Mouse (Mus musculus): Measurements from ENCODE around the gene Tubgcp5. TPM values are rescaled to one million over a fixed set of nuclear protein-coding genes. Genes with fewer than 3 reads are reported as not detected.
A peak's percentile ranks its signal among the peaks of the same experiment; 100 is the strongest.
"Not testable (repeated sequence)": the region's sequence is repeated elsewhere in the genome, so short reads cannot be mapped to it uniquely, and the experiment has no call there.

Gene Tubgcp5
- polyA plus RNA-seq (2016; fragmentation: Nextera tagmentation; extraction: Ambion mirVana), result 42.8 and 45.2 TPM in 2 replicates

DNA sequence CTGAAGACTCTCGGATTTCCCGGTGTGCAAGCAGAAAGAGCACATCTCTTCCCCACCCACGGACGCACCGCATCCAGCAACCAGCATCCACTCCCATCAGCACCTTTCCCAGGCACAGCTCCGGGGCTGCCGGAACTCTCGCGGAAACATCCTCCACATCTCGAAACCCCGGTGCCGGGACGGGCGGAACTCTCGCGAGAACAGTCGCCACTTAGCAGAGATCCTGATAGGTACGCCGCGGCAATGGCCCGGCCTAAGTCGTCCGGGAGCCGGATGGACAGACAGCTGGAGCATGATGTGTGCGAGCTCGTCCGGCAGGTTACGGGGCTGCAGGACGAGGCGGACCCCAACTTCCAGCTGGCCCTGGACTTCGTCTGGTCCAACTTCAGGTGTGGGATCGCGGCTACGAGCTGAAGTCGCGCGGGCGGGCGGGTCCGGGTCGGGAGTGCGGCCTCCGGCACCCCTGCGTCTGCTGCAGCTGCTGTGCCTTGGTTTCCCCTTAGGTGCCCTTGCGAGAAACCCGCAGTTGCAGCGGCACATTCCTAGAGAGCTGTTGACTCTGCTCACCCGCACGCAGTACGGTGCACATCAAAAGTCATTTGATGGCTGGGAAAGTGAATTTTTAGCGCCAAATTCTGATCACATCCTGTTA lies at the start of gene Tubgcp5:
Gene Tubgcp5, plus strand, starts transcription at position 203 of the 652 bp plus-strand sequence.
- H3K27me3 ChIP-seq, result no peaks in the 10 kb centered on the region
- no peaks in the 10 kb centered on the region for H3K9me3 ChIP-seq
- H3K4me1 ChIP-seq, result peaks cover 15% of the 10 kb centered on the region
- under 1% methylated on average over 51 of the region's 51 CpGs for WGBS
- peak within 1 kb of the TSS; percentile 66 for H3K4me2 ChIP-seq
- H3K4me3 ChIP-seq (replicated peaks), result peak within 1 kb of the TSS; percentile 78
- H3K36me3 ChIP-seq (replicated peaks), result peaks cover 18% of the 10 kb centered on the region
- peak; percentile 100 for ATAC-seq (ENCODE audit: low FRiP score)
- peak within 1 kb of the TSS; percentile 66 for H3K27ac ChIP-seq
- peak within 1 kb of the TSS; percentile 88 for H3K9ac ChIP-seq

DNA sequence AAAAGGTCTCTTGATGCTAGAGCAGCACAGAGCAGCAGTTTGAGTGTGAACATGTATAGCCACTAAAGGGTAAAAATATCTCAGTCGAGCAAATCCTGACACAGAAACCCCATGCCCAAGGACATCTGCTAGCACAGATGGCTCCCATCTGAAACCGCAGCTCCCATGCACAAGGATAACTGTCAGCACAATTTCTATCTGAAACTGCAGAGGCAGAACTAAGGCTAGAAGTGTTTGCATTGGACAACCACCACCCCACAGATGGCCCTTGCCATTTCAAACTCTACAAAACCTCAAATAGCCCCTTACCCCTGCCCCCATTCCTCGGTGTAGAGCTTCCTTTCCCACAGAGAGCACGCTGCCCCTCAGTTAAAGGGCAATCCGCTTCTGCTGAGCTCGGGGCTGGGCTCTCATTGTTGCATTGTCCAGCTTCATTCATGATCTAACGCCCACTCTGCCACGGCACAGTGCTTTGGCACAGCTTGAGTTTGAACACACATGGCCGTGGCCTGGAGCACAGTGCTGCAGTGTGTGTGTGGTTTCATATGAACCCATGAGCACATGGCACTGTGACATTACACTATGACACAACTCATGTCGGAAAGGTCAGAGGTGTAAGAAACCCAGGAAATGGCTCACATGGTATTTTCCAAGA lies 49.3 kb upstream of the Tubgcp5 start:
- no peak overlapping the region for H3K4me2 ChIP-seq
- H3K4me3 ChIP-seq (replicated peaks), result no peak overlapping the region
- 0 out of 2 replicates have a peak, but pooled peaks cover 6% of the 10 kb centered on the region for H3K4me1 ChIP-seq
- H3K9ac ChIP-seq, result no peak overlapping the region
- no peaks in the 10 kb centered on the region for H3K36me3 ChIP-seq (replicated peaks)
- no peak overlapping the region for H3K27ac ChIP-seq
- whole genome bisulfite sequencing, result 36% methylated on average over 10 of the region's 10 CpGs
- H3K9me3 ChIP-seq, result no peaks in the 10 kb centered on the region
- ATAC-seq (ENCODE audit: low FRiP score), result peak; percentile 49; the same call in 1 of the 2 replicates
- H3K27me3 ChIP-seq, result no peaks in the 10 kb centered on the region

DNA sequence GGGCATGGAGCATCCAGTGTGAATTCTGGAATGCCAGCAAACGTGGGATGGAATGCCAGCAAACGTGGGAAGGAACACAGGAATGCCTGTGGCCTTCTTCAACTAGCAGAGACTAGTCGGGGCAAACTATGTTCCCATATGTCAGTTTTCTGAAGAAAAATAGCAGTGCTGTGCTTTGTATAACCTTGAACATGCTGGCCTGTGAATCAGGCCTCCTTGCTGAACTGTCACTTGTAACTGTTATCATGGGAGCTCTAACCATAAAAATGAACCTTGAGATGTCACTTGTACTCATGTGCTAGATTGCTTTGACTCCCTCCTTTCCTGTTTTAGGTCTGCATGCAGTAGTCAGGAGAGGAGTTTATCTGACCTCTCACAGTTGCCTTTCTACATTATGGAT lies 43.1 kb upstream of the Tubgcp5 start:
- no peak overlapping the region for H3K27ac ChIP-seq
- WGBS, result 76% methylated on average over 3 of the region's 3 CpGs
- H3K27me3 ChIP-seq, result no peaks in the 10 kb centered on the region
- H3K36me3 ChIP-seq (replicated peaks), result no peaks in the 10 kb centered on the region
- H3K4me2 ChIP-seq, result no peak overlapping the region
- H3K4me3 ChIP-seq (replicated peaks), result no peak overlapping the region
- H3K4me1 ChIP-seq, result no peaks in the 10 kb centered on the region
- H3K9me3 ChIP-seq, result no peaks in the 10 kb centered on the region
- no peak for ATAC-seq (ENCODE audit: low FRiP score)
- no peak overlapping the region for H3K9ac ChIP-seq

DNA sequence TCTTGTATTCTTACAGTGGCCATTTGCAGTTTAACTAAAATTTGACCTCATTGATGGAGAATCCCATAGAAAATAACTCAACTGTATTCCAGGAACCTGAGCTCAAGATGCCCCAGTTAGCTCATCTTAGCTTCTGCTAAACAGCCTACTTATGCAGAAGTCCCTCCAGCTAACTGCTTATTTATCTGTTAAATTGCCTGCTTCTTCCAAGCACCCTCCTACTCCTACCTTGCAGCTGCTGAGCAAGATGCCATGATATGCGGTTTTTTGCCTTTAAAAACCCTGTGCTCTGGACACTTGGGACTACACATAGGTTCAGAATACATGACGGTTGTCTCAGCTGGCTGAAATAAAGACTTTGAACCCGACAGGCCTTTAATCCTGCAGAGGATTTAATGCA lies 34.6 kb upstream of the Tubgcp5 start:
- no peak overlapping the region for H3K27ac ChIP-seq
- no peak overlapping the region for H3K4me3 ChIP-seq (replicated peaks)
- H3K4me2 ChIP-seq, result no peak overlapping the region
- H3K27me3 ChIP-seq, result no peaks in the 10 kb centered on the region
- H3K36me3 ChIP-seq (replicated peaks), result no peaks in the 10 kb centered on the region
- H3K9me3 ChIP-seq, result no peaks in the 10 kb centered on the region
- ATAC-seq (ENCODE audit: low FRiP score), result no peak
- H3K4me1 ChIP-seq, result no peaks in the 10 kb centered on the region
- 66% methylated on average over 3 of the region's 3 CpGs for WGBS
- H3K9ac ChIP-seq, result no peak overlapping the region

- Histone ChIP-seq H3K4me2 (no peak within 1 kb of the TSS), H3K27ac (no peak within 1 kb of the TSS), H3K9ac (no peak within 1 kb of the TSS), H3K4me1 (no peaks in the 10 kb centered on the region), H3K36me3 (replicated peaks) (no peaks in the 10 kb centered on the region), H3K4me3 (replicated peaks) (no peak within 1 kb of the TSS), H3K27me3 (no peaks in the 10 kb centered on the region), H3K9me3 (no peaks in the 10 kb centered on the region)
- 50% methylated on average over 3 of the region's 3 CpGs for WGBS
- no peak for ATAC-seq (ENCODE audit: low FRiP score)
Measured at GRCm38 (mm10) chr7:55767926-55768325, 26.0 kb upstream of the Tubgcp5 start, which contains the start of gene Siglech. TSS of gene Siglech (plus strand) at chr7:55768178.

DNA sequence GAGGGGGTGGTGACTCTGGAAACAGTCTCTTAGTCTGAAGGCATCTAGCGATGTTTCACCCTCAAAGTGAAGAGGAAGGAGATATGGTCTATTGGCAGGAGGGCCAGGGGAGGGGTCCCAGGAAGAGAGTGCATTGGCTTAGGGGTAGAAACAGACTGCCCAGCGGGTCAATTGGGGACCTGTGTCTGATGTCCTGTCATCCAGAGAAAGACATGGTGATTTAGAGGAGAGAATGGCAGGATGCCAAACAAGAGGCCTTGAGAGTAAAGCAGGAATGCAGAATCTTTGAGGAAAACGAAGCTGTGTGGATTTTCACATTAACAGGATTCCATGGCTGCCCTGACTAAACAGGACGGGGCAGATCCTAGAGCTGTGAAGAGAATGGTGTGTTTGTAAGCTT lies 13.9 kb upstream of the Tubgcp5 start:
- no peak overlapping the region for H3K4me2 ChIP-seq
- no peak overlapping the region for H3K27ac ChIP-seq
- H3K9ac ChIP-seq, result no peak overlapping the region
- no peaks in the 10 kb centered on the region for H3K27me3 ChIP-seq
- WGBS, result 68% methylated on average over 4 of the region's 4 CpGs
- no peak overlapping the region for H3K4me3 ChIP-seq (replicated peaks)
- H3K4me1 ChIP-seq, result no peaks in the 10 kb centered on the region
- no peaks in the 10 kb centered on the region for H3K9me3 ChIP-seq
- no peaks in the 10 kb centered on the region for H3K36me3 ChIP-seq (replicated peaks)
- no peak for ATAC-seq (ENCODE audit: low FRiP score)

- Histone ChIP-seq H3K36me3 (replicated peaks) (no peaks in the 10 kb centered on the region), H3K27ac (no peak overlapping the region), H3K27me3 (no peaks in the 10 kb centered on the region), H3K4me1 (no peaks in the 10 kb centered on the region), H3K9ac (no peak overlapping the region), H3K4me3 (replicated peaks) (no peak overlapping the region), H3K9me3 (no peaks in the 10 kb centered on the region), H3K4me2 (no peak overlapping the region)
- WGBS, result 75% methylated on average over 3 of the region's 3 CpGs
- no peak for ATAC-seq (ENCODE audit: low FRiP score)
Measured at GRCm38 (mm10) chr7:55782493-55782892, 11.5 kb upstream of the Tubgcp5 start.

GRCm38 (mm10) chr7:55784580-55784979 lies 9.4 kb upstream of the Tubgcp5 start:
- Histone ChIP-seq H3K4me3 (replicated peaks) (no peak overlapping the region), H3K4me2 (no peak overlapping the region), H3K9ac (no peak overlapping the region), H3K27me3 (no peaks in the 10 kb centered on the region), H3K36me3 (replicated peaks) (no peaks in the 10 kb centered on the region), H3K9me3 (no peaks in the 10 kb centered on the region), H3K4me1 (no peaks in the 10 kb centered on the region), H3K27ac (no peak overlapping the region)
- 91% methylated on average over 3 of the region's 3 CpGs for WGBS
- no peak for ATAC-seq (ENCODE audit: low FRiP score)

GRCm38 (mm10) chr7:55790586-55790985 lies 3.4 kb upstream of the Tubgcp5 start:
- H3K4me2 ChIP-seq; H3K9me3 ChIP-seq; H3K36me3 ChIP-seq (replicated peaks); H3K27me3 ChIP-seq; H3K9ac ChIP-seq; H3K4me3 ChIP-seq (replicated peaks); ATAC-seq (ENCODE audit: low FRiP score); H3K27ac ChIP-seq: not testable (repeated sequence)
- WGBS, result 89% methylated on average over 5 of the region's 5 CpGs
- H3K4me1 ChIP-seq, result peaks cover 14% of the 10 kb centered on the region

- peaks cover 15% of the 10 kb centered on the region for H3K4me1 ChIP-seq
- no peak overlapping the region for H3K4me3 ChIP-seq (replicated peaks)
- H3K4me2 ChIP-seq, result no peak overlapping the region
- peaks cover 14% of the 10 kb centered on the region for H3K36me3 ChIP-seq (replicated peaks)
- no peaks in the 10 kb centered on the region for H3K9me3 ChIP-seq
- no peak for ATAC-seq (ENCODE audit: low FRiP score)
- H3K27me3 ChIP-seq, result no peaks in the 10 kb centered on the region
- 60% methylated on average over 3 of the region's 3 CpGs for WGBS
- peak overlapping the region; percentile 13; the same call in 1 of the 2 replicates for H3K27ac ChIP-seq
- H3K9ac ChIP-seq, result no peak overlapping the region
Measured at GRCm38 (mm10) chr7:55792280-55792679, 1.7 kb upstream of the Tubgcp5 start.

DNA sequence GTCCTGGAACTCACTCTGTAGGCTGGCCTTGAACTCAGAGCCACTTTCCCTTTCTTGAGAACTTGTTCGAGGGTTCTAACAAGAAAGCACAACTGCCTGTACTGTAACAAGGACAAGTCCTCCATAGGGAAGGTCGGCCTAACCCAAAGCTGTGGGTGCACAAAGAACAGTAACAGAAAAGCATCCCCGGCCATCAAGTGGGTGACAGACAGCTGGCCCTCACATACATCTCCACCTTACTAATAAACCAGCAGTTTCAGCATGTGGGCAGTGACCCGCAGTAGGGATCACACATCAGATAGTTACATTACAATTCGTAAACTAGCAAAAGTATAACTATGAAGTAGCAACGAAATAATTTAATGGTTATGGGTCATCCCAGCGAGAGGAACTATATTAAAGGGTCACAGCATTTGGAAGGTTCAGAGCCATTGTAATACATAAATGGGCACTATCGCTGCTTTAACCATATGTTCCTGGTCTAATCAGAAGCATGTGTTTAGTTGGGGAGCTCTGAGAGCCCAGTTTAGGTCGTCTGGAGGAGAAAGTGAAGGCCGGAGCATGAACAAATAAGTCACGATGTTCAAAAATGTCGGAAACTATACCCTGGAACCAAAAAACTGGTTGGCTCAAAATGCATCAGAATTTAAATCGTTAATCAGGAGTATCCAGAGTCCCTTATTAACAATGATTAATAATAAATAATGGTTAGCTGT lies 560 bp upstream of the Tubgcp5 start:
- Histone ChIP-seq H3K27me3 (no peaks in the 10 kb centered on the region), H3K9ac (peak overlapping the region; percentile 88)

GRCm38 (mm10) chr7:55799981-55800380 lies 6.0 kb downstream of the Tubgcp5 start:
- Histone ChIP-seq H3K9ac (no peak overlapping the region), H3K36me3 (replicated peaks) (peaks cover 64% of the 10 kb centered on the region), H3K27me3 (no peaks in the 10 kb centered on the region), H3K4me3 (replicated peaks) (no peak overlapping the region), H3K4me2 (no peak overlapping the region), H3K9me3 (no peaks in the 10 kb centered on the region), H3K27ac (no peak overlapping the region), H3K4me1 (peaks cover 5% of the 10 kb centered on the region)
- no peak for ATAC-seq (ENCODE audit: low FRiP score)
- 95% methylated on average over 3 of the region's 3 CpGs for WGBS

More for the DNA sequence above, 560 bp upstream of the Tubgcp5 start:
- 34% methylated on average over 13 of the region's 13 CpGs for WGBS
- H3K9me3 ChIP-seq, result no peaks in the 10 kb centered on the region
- peak; percentile 27 for ATAC-seq (ENCODE audit: low FRiP score)
- peak overlapping the region; percentile 66 for H3K27ac ChIP-seq
- H3K4me1 ChIP-seq, result peaks cover 15% of the 10 kb centered on the region
- H3K36me3 ChIP-seq (replicated peaks), result peaks cover 18% of the 10 kb centered on the region
- peak overlapping the region; percentile 66 for H3K4me2 ChIP-seq
- peak overlapping the region; percentile 78 for H3K4me3 ChIP-seq (replicated peaks)
